Mouse (Mus musculus): ENCODE results near the gene Ddx19a. TPM values are rescaled to one million over a fixed set of nuclear protein-coding genes. Genes with fewer than 3 reads are reported as not detected.

The Ddx19a gene
- polyA plus RNA-seq (2021): 62.6 TPM

- in situ Hi-C loops (cut with MboI; ENCODE audit: low pct_unique_long_range_greater_than_20kb): loop anchor here (25.0 kb wide), 1 partner anchor 361 kb away; no protein-coding TSS in a partner anchor
- ATAC-seq: peak; percentile 83
- CTCF ChIA-PET: interaction anchor here (1.0 to 1.7 kb wide), 4 partner anchors 16 to 142 kb away, joined by 3 to 4 read pairs (median 3); no protein-coding TSS in a partner anchor
- POLR2A ChIA-PET: interaction anchor here (0.6 to 1.3 kb wide), 4 partner anchors 33 to 79 kb away, joined by 3 to 4 read pairs (median 3); partner anchors contain the start of gene Ddx19b
- DNase-seq (ENCODE audit: low read depth, low spot score): peak; percentile 35
- no peaks in the 10 kb centered on the region for H3K27me3 ChIP-seq
- peak; percentile 59 for TF ChIP-seq CTCF (IDR thresholded peaks at IDR 0.05)
Observed at GRCm38 (mm10) chr8:110997547-110998531, at the start of gene Ddx19a. Gene Ddx19a (minus strand): TSS chr8:110997800.

- in situ Hi-C loops (cut with MboI; ENCODE audit: low pct_unique_long_range_greater_than_20kb): no loop called here
- no peaks in the 10 kb centered on the region for H3K27me3 ChIP-seq
- TF ChIP-seq CTCF (IDR thresholded peaks at IDR 0.05): no peak
- DNase-seq (ENCODE audit: low read depth, low spot score): no peak
- no peak for ATAC-seq
- ChIA-PET POLR2A (interaction anchor here (0.6 kb wide), 1 partner anchor 100 kb away, joined by 5 read pairs; no protein-coding TSS in a partner anchor), CTCF (interaction anchor here (0.8 to 1.2 kb wide), 3 partner anchors 9 to 12 kb away, joined by 3 to 4 read pairs (median 3); partner anchors contain the start of gene Exosc6)
Observed at GRCm38 (mm10) chr8:111044003-111044734, 46.6 kb upstream of the Ddx19a start.

GRCm38 (mm10) chr8:111042546-111042945 lies 44.9 kb upstream of the Ddx19a start:
- no peak for DNase-seq (ENCODE audit: low read depth, low spot score)
- ChIA-PET POLR2A (no interaction called here), CTCF (no interaction called here)
- ATAC-seq: no peak
- no peaks in the 10 kb centered on the region for H3K27me3 ChIP-seq
- in situ Hi-C loops (cut with MboI; ENCODE audit: low pct_unique_long_range_greater_than_20kb): no loop called here
- no peak for TF ChIP-seq CTCF (IDR thresholded peaks at IDR 0.05)

- CTCF ChIA-PET: interaction anchor here (1.2 to 1.3 kb wide), 2 partner anchors 20 to 43 kb away, joined by 3 read pairs; partner anchors contain the start of gene Exosc6
- DNase-seq (ENCODE audit: low read depth, low spot score): no peak
- ATAC-seq: no peak
- in situ Hi-C loops (cut with MboI; ENCODE audit: low pct_unique_long_range_greater_than_20kb): no loop called here
- POLR2A ChIA-PET: interaction anchor here (0.5 kb wide), 1 partner anchor 328 kb away, joined by 3 read pairs; no protein-coding TSS in a partner anchor
- no peaks in the 10 kb centered on the region for H3K27me3 ChIP-seq
- TF ChIP-seq CTCF (IDR thresholded peaks at IDR 0.05): no peak
Observed at GRCm38 (mm10) chr8:111036591-111036990, 39.0 kb upstream of the Ddx19a start.

- ChIA-PET POLR2A (interaction anchor here (0.8 kb wide), 1 partner anchor 22 kb away, joined by 3 read pairs; the partner anchor contains the start of gene Exosc6), CTCF (interaction anchor here (1.2 to 3.5 kb wide), 3 partner anchors 10 to 57 kb away, joined by 3 to 14 read pairs (median 8); partner anchors contain the start of genes Clec18a and Exosc6)
- DNase-seq (ENCODE audit: low read depth, low spot score): no peak
- no peak for TF ChIP-seq CTCF (IDR thresholded peaks at IDR 0.05)
- no peaks in the 10 kb centered on the region for H3K27me3 ChIP-seq
- in situ Hi-C loops (cut with MboI; ENCODE audit: low pct_unique_long_range_greater_than_20kb): no loop called here
- no peak for ATAC-seq
Observed at GRCm38 (mm10) chr8:111034276-111034675, 36.7 kb upstream of the Ddx19a start.

GRCm38 (mm10) chr8:111033482-111034215 lies 36.0 kb upstream of the Ddx19a start:
- no peaks in the 10 kb centered on the region for H3K27me3 ChIP-seq
- DNase-seq (ENCODE audit: low read depth, low spot score) (peak; percentile 99), ATAC-seq (peak; percentile 95)
- POLR2A ChIA-PET: no interaction called here
- CTCF ChIA-PET: interaction anchor here (0.8 to 3.5 kb wide), 5 partner anchors 10 to 116 kb away, joined by 3 to 14 read pairs (median 3); partner anchors contain the start of genes Clec18a and Exosc6
- in situ Hi-C loops (cut with MboI; ENCODE audit: low pct_unique_long_range_greater_than_20kb): no loop called here
- TF ChIP-seq CTCF (IDR thresholded peaks at IDR 0.05): no peak

- no peak for ATAC-seq
- H3K27me3 ChIP-seq: no peaks in the 10 kb centered on the region
- CTCF ChIA-PET: interaction anchor here (0.8 to 3.5 kb wide), 5 partner anchors 11 to 115 kb away, joined by 3 to 14 read pairs (median 3); partner anchors contain the start of genes Clec18a and Exosc6
- POLR2A ChIA-PET: no interaction called here
- no peak for DNase-seq (ENCODE audit: low read depth, low spot score)
- no peak for TF ChIP-seq CTCF (IDR thresholded peaks at IDR 0.05)
- in situ Hi-C loops (cut with MboI; ENCODE audit: low pct_unique_long_range_greater_than_20kb): no loop called here
Observed at GRCm38 (mm10) chr8:111032916-111033315, 35.3 kb upstream of the Ddx19a start, which contains the start of gene Aars. Gene Aars (plus strand): TSS chr8:111033144.

GRCm38 (mm10) chr8:111031572-111031971 lies 34.0 kb upstream of the Ddx19a start, which contains the start of gene Ddx19b:
Gene Ddx19b (minus strand): TSS chr8:111031751.
- in situ Hi-C loops (cut with MboI; ENCODE audit: low pct_unique_long_range_greater_than_20kb): no loop called here
- no peak for DNase-seq (ENCODE audit: low read depth, low spot score)

GRCm38 (mm10) chr8:111030045-111030444 lies 32.4 kb upstream of the Ddx19a start:
- DNase-seq (ENCODE audit: low read depth, low spot score) (no peak), ATAC-seq (no peak)
- in situ Hi-C loops (cut with MboI; ENCODE audit: low pct_unique_long_range_greater_than_20kb): no loop called here
- TF ChIP-seq CTCF (IDR thresholded peaks at IDR 0.05): no peak
- H3K27me3 ChIP-seq: no peaks in the 10 kb centered on the region
- ChIA-PET CTCF (interaction anchor here (1.0 kb wide), 1 partner anchor 12 kb away, joined by 3 read pairs; no protein-coding TSS in a partner anchor), POLR2A (interaction anchor here (0.6 kb wide), 1 partner anchor 49 kb away, joined by 3 read pairs; no protein-coding TSS in a partner anchor)

More at GRCm38 (mm10) chr8:111031572-111031971, 34.0 kb upstream of the Ddx19a start, which contains the start of gene Ddx19b:
- H3K27me3 ChIP-seq: no peaks in the 10 kb centered on the region
- POLR2A ChIA-PET: interaction anchor here (0.7 to 0.8 kb wide), 3 partner anchors 33 to 332 kb away, joined by 3 to 11 read pairs (median 6); partner anchors contain the start of gene Ddx19a
- ATAC-seq: no peak
- no peak for TF ChIP-seq CTCF (IDR thresholded peaks at IDR 0.05)
- CTCF ChIA-PET: no interaction called here
